In the genomic region with DNA sequence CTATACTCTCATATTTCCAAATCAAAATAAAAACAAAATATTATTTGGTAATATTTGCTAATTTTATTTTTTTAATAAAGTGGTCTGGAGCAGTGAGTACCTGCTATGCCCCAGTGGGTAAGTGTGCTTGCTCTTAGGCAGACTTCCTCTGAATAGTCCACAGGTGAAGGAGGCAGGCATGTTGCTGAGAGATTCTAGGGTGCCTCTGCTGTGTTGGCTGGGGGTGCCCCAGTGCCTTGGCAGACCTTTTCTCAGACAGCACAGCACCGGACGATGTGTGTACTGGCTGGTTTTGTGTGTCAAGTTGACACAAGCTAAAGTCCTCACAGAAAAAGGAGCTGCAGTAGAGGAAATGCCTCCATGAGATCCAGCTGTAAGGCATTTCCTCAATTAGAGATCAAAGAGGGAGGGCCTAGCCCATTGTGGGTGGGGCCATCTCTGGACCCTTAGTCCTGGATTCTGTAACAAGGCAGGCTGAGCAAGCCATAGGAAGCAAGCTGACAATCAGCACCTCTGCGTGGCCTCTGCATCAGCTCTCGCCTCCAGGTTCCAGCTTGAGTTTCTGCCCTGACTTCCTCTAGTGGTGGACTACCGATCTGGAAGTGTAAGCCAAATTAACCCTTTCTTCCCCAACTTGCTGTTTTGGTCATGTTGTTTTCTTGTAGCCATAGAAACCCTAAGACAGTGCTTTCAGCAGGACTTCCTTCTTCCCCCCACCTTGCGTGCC, we compare ENCODE assay signal across 8 mouse cellular contexts. TPM values are rescaled to one million over a fixed set of nuclear protein-coding genes. Genes with fewer than 3 reads are reported as not detected.
DNase-seq lines count a peak whose midpoint lies in the region; ATAC-seq and TF ChIP-seq lines count a peak whose summit lies in the region.

No protein-coding gene starts in this region.

- peaks cover 0 to 2% of the 10 kb centered on the region in 2 experiments; a peak in 1 of 4 replicates for H3K27me3 ChIP-seq in MEL (ENCODE audit: control insufficient read depth in 1 of 2, insufficient read depth in 2 of 2, low read length in 2 of 2)
- no peaks in the 10 kb centered on the region for H3K27me3 ChIP-seq in limb, embryonic 15.5 days

- TF ChIP-seq EP300 in MEL (IDR thresholded peaks at IDR 0.05; ENCODE audit: low read depth in 1 of 2, low read length in 2 of 2) = no peak

- no peak overlapping the region for H3K27ac ChIP-seq in MEL (ENCODE audit: control insufficient read depth, low read depth, low read length)
- peak overlapping the region; percentile 44; the same call in 1 of the 2 replicates for H3K27ac ChIP-seq in limb, embryonic 15.5 days
- H3K27ac ChIP-seq in layer of hippocampus, adult 2 months = no peak overlapping the region

- peak; percentile 91 to 94 for ATAC-seq in hematopoietic stem cell, adult 5-6 weeks (replicated peaks in 1 of 2; ENCODE audit: insufficient read depth in 1 of 2, low FRiP score in 2 of 2, low TSS enrichment in 1 of 2, low read depth in 1 of 2, poor library complexity in 2 of 2, severe bottlenecking in 2 of 2)
- ATAC-seq in limb, embryonic 15.5 days (ENCODE audit: insufficient number of reproducible peaks, low FRiP score, low TSS enrichment, low read depth) = no peak

- H3K4me3 ChIP-seq in MEL (ENCODE audit: control insufficient read depth in 1 of 2, insufficient read depth in 1 of 2, low read depth in 2 of 2, low read length in 2 of 2) = peak overlapping the region in 1 of 2 experiments; percentile 29; a peak in 1 of 4 replicates
- no peak overlapping the region for H3K4me3 ChIP-seq in limb, embryonic 15.5 days
- no peak overlapping the region for H3K4me3 ChIP-seq in layer of hippocampus, adult 2 months

- no peak for TF ChIP-seq POLR2A in MEL (IDR thresholded peaks at IDR 0.05; ENCODE audit: control insufficient read depth in 1 of 2, insufficient read depth in 1 of 2, low read depth in 1 of 2, low read length in 2 of 2, poor library complexity in 1 of 2)

- peaks cover 0 to 9% of the 10 kb centered on the region in 2 experiments; a peak in 2 of 4 replicates for H3K4me1 ChIP-seq in MEL (ENCODE audit: control insufficient read depth in 1 of 2, insufficient read depth in 2 of 2, low read length in 2 of 2)
- peaks cover 7% of the 10 kb centered on the region for H3K4me1 ChIP-seq in limb, embryonic 15.5 days

- no peak overlapping the region for H3K9ac ChIP-seq in MEL (ENCODE audit: control insufficient read depth, low read depth, low read length, poor library complexity, severe bottlenecking)
- no peak overlapping the region for H3K9ac ChIP-seq in limb, embryonic 15.5 days

- no peak for TF ChIP-seq RAD21 in MEL (IDR thresholded peaks at IDR 0.05; ENCODE audit: low read depth, low read length)

- 11% methylated on average over 6 of the region's 6 CpGs for WGBS in limb, embryonic 15.5 days

- no peaks in the 10 kb centered on the region; a peak in 2 of 4 replicates for H3K36me3 ChIP-seq in MEL (ENCODE audit: control insufficient read depth in 1 of 2, insufficient read depth in 2 of 2, low read length in 2 of 2)
- no peaks in the 10 kb centered on the region for H3K36me3 ChIP-seq in limb, embryonic 15.5 days

- no peaks in the 10 kb centered on the region for H3K79me2 ChIP-seq in MEL (ENCODE audit: control insufficient read depth, insufficient read depth, low read length, poor library complexity)

- peak overlapping the region; percentile 15 for H3K4me2 ChIP-seq in limb, embryonic 15.5 days

- DNase-seq in MEL (ENCODE audit: low read depth, low spot score) = peak; percentile 64
- peak; percentile 79 for DNase-seq in embryo, embryonic 11 days
- peak; percentile 29 to 48 for DNase-seq in monocyte, adult 2 months (ENCODE audit: low read depth in 1 of 2, low spot score in 2 of 2)
- DNase-seq in layer of hippocampus, adult 2 months (ENCODE audit: low spot score in 2 of 2) = no peak
- DNase-seq in adrenal gland, postnatal 25 days = no peak
- no peak for DNase-seq in cerebellum, adult 9-10 months

- no peak for TF ChIP-seq CTCF in MEL (IDR thresholded peaks at IDR 0.05 in 2 of 3, conservative IDR thresholded peaks at IDR 0.05 in 1 of 3; ENCODE audit: control insufficient read depth in 1 of 3, insufficient read depth in 1 of 3, low read depth in 2 of 3, low read length in 3 of 3, poor library complexity in 1 of 3, severe bottlenecking in 1 of 3)
- TF ChIP-seq CTCF in layer of hippocampus, adult 2 months (conservative IDR thresholded peaks at IDR 0.05) = no peak

- no peaks in the 10 kb centered on the region for H3K9me3 ChIP-seq in MEL (replicated peaks; ENCODE audit: insufficient read depth, low read length)
- H3K9me3 ChIP-seq in limb, embryonic 15.5 days = no peaks in the 10 kb centered on the region

TF ChIP-seq in MEL, 35 proteins besides CTCF, POLR2A, EP300 and RAD21:
- no peak for TF ChIP-seq TAL1 (IDR thresholded peaks at IDR 0.05; ENCODE audit: low read length)

RNA-seq across cellular contexts. Expression of gene Chd1, which starts 47.7 kb away (rescaled TPM):
- total RNA-seq in MEL (2012; rRNA removed) = 31.1 and 32.5 TPM in 2 replicates
- 100 to 1,000 TPM in 1 of 2 experiments, 10 to 100 TPM in 1; 48.8 to 164 TPM for polyA plus RNA-seq in MEL (2012; ENCODE audit: insufficient read depth in 1 of 2, insufficient read length in 2 of 2, low read depth in 1 of 2, low replicate concordance in 2 of 2, missing spikeins in 1 of 2)
- total RNA-seq in hematopoietic stem cell, adult 5-6 weeks (2017) = 79.7 and 81.8 TPM in 2 replicates
- 22.4 and 26.5 TPM in 2 replicates for polyA plus RNA-seq in limb, embryonic 15.5 days (2015; fragmentation: Nextera tagmentation; extraction: Ambion mirVana)
- total RNA-seq in layer of hippocampus, adult 2 months (2021) = 10 to 100 TPM; 22.9 to 25.4 TPM
- 32.0 and 46.7 TPM in 2 replicates for total RNA-seq in adrenal gland, postnatal 25 days (2021)

Comparison
In these comparisons a context has a peak if more than half of its experiments do, and no peak if none do; other contexts are left out.
1. DNase-seq: peak in MEL (single experiment), embryo, embryonic 11 days (single experiment) and monocyte, adult 2 months (2 of 2); none in layer of hippocampus, adult 2 months (0 of 2), adrenal gland, postnatal 25 days (single experiment) and cerebellum, adult 9-10 months (single experiment).